Mouse (Mus musculus): ENCODE results near the gene Kcnip4.

Gene Kcnip4

GRCm38 (mm10) chr5:49244414-49244813, 280.3 kb downstream of the Kcnip4 start:
- CTCF ChIA-PET, result no interaction called here

DNA sequence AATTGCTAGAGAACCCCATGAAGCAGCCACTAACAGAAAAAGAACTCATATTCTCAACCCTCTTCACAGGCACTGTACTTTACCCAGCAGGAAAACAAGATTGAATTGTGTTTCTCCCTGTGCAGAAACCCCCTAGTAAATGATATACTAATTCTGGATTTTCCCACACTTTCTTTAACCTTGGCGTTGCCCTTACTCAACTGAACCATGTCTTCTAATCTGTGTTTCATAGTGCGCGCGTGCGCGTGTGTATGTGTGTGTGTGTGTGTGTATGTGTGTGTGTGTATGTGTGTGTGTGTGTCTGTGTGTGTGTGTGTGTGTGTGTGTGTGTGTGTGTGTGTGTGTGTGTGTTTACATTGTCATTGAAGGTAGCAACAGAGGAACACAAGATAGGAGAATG, 283.0 kb downstream of the Kcnip4 start:
- CTCF ChIA-PET, result no interaction called here

- CTCF ChIA-PET, result no interaction called here
Measured at GRCm38 (mm10) chr5:49201164-49201756, 323.4 kb downstream of the Kcnip4 start.

GRCm38 (mm10) chr5:49188236-49188635, 336.5 kb downstream of the Kcnip4 start:
- CTCF ChIA-PET, result no interaction called here

DNA sequence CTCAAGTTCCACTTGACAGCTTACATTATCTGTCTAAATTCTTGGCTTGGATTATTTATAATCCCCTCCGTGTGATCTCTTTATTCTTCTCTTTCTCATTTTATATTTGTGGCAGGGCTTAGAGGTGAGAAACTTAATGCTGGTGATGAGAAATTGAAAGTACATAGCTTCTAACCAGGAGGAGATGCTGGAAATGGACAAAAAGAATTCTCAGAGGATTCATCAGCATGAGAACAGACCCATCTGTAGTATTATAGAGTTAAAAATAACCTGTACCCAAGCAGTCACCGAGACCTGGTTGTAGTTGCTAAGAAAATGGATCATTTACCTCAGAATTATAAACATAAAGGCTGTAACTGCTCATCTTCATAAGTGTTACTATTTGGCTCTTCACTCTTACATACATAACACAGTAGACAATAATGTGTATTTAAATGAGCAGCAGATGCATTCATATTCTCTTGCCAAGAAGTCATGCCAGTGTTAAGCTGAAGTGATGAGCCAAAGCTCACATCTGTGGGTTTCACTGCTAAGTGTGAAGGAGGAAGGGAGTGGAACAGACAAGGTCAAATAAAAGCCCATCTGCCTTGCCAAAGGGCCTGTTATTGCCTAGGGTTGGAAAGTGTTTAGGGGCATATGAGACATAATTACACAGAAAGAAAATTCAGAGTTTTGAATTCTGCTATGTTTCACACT, 374.4 kb downstream of the Kcnip4 start:
- CTCF ChIA-PET, result no interaction called here

DNA sequence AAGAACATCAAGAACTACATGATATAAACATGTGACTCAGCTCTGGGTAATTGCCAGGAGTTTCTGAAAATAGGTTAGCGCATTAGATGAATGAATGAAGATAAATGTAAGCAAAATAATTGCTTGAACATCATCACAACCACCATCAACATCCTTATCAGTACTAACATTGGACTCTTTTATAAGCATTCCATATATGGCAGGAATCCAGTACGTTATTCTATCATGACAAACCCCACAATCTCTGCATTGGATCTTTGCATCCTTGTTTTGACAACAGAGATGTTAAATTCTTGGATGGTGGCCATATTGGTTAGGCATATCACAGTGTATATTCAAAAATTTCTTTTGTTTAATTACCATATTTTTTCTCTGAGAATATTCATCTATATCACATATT, 375.0 kb downstream of the Kcnip4 start:
- CTCF ChIA-PET, result interaction anchor here (0.6 kb wide), 1 partner anchor 99 kb away, joined by 3 read pairs; no protein-coding TSS in a partner anchor

DNA sequence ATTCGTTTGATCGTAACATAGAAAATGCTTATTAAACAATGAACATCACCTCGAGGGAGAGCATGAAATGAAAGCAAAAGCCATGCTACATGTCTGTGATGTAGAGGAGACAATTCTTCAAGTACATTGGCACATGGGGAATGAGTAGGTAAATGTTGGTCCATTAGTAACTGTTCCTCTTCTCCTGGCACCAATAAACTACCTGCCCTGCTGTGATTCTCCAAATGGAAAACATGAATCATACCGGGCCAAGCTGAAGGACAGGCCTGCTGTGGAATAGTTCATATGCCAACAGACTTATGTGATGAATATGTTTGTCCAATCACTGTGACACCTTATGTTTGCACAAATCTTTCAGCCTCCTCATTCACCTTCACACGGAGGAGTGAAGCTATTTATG, 429.3 kb downstream of the Kcnip4 start:
- CTCF ChIA-PET, result no interaction called here

DNA sequence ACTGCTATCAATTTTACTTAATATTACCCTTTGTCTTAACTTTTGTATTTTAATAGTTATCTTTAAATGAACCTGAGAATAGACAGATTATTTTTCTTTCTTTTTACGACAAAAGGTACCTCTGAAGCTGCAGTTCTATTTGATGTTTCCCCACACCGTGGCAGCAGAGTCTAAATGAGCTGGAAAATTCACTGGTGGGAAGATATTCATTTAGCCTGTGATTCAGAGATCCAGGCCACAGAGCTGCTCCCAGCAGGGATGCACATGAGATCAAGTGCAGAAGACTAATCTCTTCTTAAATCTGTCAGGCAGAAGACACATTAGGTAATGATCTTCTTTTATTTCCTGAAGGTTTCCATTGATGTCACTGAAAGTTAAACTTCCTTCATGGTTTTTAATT, 429.8 kb downstream of the Kcnip4 start:
- CTCF ChIA-PET, result no interaction called here

DNA sequence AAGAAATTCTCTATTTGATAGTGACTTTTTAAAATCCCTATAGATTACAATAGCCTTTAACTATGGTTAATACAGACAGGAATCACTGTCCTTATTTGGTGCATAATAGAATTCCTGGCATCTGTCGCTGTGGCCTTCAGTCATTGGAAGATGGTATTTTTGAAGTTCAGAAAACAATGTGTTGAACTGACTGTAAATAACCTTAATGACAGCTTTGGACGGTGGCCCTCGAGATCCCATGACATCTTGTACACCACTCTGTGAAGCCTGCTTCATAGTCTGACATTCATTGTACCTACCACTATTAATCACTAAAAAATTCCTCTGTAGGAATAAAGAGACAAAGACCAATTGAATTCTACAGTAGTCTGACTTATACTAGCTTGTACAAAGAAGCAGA, 430.4 kb downstream of the Kcnip4 start:
- CTCF ChIA-PET, result no interaction called here

DNA sequence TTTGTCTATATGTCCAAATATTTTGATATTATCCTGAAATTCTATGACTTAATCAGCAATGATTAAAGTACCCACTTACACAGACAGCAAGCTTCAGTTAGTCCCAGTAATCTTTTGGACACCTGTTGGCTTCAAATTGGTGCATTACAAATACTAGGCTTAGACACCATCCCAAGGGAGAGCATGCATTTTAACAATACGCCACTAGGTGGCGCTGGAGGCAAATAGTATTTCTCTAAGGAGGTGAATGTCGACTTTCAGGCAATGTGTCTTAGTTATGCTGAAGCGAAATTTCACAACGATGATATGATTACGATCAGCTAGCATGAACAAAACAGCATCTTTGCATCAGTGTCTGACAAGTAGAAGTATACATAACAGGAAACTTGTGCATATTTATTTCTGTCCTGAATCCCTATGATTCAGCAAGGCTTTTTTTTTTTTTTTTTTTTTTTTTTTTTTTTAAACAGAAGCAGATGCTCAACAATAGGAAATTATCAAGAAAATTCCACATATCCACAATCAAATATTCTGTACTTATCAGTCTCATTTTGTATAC, 434.5 kb downstream of the Kcnip4 start:
- CTCF ChIA-PET, result no interaction called here

- CTCF ChIA-PET, result no interaction called here
Measured at GRCm38 (mm10) chr5:49065646-49066045, 459.1 kb downstream of the Kcnip4 start.

- CTCF ChIA-PET, result no interaction called here
Measured at GRCm38 (mm10) chr5:49058926-49059325, 465.8 kb downstream of the Kcnip4 start.

DNA sequence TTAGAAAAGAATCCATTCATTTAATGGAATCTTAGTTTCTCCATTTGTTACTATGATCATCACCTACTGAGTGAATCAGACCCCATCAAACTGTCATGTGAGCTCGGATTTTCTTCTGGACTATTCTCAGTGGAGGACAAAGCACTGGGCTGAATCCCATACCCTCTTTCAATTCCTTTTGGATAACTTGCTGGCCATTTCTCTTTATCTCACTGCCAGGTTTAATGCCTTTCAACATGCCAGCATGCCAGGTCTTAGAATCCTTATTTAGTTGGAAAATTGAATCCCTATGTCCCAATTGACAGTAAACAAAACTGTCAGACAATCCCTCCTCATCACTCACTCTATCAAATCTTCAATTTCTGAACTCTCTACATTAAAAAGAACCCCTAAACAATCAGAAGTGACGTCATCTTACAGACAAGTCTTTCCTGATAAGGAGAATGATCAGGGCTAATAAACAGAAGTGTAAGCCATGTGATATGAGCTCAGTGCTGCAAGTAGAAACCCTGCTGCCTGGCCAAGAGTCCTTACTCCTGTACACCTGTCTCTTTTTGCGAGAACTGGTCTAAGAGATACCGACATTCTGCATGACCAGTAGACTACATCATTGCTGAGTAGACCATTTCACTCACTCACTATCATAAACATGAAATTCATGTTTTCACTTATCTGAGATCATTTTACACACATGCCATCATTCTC, 466.9 kb downstream of the Kcnip4 start:
- CTCF ChIA-PET, result no interaction called here

DNA sequence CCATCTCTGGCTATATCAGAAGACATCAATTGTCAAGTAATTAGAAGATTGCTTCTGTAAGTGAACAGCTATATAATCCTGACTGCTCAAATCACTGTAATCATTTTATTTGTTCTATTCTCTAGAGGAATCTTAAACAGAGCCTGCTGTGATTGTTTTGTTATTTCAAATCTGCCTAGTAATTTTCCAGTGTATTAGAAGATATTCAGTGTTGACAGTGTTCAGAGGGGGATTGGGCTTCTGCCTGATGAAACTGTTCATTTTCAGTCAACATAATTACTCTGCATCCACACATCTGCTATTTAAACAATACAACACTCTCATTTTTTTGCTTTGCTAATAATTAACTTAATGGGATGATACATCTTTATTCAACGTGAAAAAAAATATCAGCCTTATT, 476.7 kb downstream of the Kcnip4 start:
- CTCF ChIA-PET, result no interaction called here

DNA sequence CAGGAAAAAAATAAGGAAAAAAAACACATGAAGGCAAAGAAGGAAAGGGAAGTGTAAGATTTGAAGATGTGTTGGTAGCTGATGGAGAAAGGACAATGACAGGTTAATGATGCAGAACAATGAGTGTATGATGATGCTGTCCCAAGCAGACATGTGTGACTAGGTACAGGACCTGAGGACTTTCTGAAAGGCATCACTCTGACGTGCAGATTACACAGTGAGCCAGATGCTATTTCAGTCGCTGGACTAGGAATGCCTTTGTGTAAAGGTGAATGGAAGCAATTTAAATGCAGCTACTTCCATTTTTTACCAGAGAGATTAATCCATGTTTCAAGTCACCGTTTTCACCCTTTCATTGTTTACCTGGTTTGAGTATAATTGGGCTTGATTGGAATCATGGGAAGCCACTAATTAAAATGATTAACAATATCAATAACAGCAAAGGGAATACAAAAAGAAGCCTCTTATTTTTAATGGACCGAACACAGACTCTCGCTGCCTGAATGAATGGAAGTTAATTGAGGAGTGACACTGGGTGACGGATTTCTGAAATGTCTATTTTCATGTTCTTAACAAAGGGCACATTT, 483.4 kb downstream of the Kcnip4 start:
- CTCF ChIA-PET, result no interaction called here

DNA sequence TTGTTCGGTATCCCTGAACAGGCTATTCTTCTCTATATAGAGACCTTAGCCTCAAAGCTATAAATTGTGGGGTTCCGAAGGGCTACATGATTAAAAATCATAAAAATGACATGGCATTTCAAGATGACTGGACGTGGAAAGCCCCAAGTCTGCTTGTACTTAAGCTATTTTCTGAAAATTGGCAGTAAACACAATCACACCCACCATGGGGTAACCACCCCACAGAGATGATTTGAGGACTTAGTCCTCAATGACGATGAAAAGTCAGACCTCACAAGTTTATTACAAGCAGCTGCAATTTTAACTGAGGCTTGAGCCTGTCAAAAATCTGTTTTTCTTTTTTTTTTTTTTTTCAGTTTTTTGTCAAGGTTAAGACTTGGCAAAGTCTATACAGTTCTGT, 527.3 kb downstream of the Kcnip4 start:
- CTCF ChIA-PET, result no interaction called here

DNA sequence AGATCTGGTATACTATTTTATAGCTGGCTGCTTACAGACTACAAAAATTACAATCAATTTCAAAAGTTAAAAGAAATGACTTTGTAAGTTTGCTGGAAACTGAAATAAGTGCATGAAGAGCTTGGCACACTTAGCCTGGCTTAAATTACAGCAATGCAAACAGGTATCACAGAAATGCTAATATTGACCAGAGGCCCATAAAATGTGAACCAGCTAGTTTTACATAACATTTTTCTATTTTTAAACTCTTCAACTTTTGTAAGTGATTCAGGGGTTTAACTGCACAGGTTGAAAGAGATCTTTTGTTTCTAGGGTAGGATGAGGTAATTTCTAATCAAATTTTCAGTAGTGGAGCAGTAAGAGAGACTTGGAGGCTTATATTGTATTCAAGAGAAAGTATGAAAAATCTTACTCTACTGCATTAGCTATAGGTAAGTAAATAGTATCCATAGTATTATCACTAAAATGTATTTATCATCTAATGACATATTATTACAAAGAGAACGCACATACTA, 535.5 kb downstream of the Kcnip4 start:
- CTCF ChIA-PET, result no interaction called here

GRCm38 (mm10) chr5:48942378-48943088, 582.2 kb downstream of the Kcnip4 start:
- CTCF ChIA-PET, result no interaction called here

- CTCF ChIA-PET, result no interaction called here
Measured at GRCm38 (mm10) chr5:48931881-48932280, 592.8 kb downstream of the Kcnip4 start.

GRCm38 (mm10) chr5:48890216-48890615, 634.5 kb downstream of the Kcnip4 start:
- CTCF ChIA-PET, result no interaction called here

GRCm38 (mm10) chr5:48889395-48890194, 635.1 kb downstream of the Kcnip4 start:
- CTCF ChIA-PET, result no interaction called here
